Mouse (Mus musculus) WW6 (cell line): Measurements from ENCODE around the gene Prss46.

Experiments used
- DNase-seq: peaks from one replicate; pipeline ENCODE4 v3.0.0-alpha.2; 2013; ENCODE audit warnings: low read depth, low spot score

The Prss46 gene

DNA sequence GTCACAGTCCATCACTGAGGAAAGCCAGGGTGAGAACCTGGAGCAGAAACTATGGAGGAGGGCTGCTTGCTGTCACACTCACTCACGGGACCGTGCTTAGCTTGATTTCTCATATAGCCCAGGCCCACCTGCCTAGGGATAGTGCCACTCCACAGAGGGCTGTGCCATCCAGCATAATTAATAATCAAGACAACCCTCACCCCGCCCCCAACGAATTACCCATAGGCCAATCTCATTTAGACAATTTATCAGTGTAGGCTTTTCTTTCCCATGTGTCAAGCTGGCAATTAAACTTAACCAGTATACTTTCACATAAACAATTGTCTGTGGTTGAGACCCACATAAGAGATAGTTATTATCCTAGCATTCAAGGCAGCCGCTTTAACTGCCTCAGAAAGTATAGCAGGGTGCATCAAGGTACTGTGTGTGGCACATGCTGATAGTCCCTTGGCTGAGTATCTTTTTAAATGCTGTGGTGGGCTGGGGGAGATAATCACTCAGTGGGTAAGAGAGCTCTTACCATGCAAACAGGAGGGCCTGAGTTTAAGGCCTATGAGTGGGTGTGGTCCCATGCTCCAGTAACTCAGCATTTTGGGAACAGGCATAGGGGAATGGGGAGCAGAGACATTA lies 14.8 kb downstream of the Prss46 start:
- DNase-seq = no peak

DNA sequence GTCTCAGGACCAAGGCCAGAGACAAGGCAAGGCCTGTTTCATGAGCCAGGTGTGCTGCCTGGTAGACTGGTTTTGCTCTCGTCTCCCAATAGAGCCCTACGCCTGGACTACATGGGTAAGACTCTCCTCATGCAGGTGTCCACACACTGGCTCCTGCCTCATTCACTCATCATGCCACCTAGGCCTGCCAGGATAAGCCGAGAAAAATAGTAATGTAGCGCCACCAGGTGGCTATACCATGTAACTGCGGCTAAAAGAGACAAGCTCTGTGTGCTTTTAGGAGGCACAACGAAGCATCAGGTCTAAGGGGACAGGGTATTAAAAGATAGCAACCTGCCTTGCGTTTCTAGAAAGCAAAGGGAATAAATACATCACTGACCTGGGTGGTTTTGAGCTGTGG lies 26.7 kb downstream of the Prss46 start:
- DNase-seq = no peak

DNA sequence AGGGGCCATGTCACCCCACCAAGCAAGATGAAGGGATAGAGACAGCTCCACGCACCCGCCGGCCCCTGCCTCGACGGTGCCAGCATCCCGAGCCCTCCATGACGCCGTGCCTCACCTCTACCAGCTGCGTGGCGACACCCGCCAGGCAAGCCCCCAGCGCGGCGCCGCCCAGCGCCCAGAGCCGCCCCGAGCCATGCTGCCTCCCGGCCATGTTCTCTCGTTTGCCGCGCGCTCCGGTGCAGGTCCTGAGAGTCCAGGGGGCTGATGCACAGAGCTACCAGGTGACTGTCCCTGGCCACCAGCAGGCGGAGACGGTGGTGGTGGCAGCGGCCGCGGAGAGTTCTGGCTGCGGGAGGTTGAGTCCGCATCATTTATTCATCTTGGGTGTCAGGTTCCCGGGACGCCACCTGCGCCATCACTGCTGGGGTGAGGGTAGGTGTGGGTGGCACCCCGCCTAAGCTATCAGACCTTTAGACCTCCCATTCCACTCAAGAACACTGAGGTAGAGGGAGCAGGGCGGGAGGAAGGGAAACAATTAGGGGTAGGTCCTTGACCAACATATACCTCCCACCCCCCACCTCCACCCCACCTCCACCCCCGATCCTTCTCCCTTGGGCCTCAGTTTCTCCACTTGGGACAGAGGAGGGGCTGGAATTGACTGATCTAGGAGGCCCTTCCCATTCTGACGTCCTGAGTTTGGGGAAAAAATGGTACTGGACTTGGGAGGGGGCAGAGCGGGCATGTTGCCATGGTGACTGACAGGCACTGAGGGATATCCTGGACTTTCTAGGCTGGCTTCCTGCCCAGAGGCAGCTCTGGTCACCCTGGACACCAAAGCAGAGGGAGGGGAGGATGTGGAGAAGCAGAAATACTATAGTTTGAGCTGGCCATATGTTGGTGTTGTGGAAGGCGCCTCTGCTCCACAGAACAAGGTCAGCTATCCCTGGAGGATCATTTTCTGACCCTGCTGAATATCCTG lies 29.7 kb downstream of the Prss46 start:
- no peak for DNase-seq

DNA sequence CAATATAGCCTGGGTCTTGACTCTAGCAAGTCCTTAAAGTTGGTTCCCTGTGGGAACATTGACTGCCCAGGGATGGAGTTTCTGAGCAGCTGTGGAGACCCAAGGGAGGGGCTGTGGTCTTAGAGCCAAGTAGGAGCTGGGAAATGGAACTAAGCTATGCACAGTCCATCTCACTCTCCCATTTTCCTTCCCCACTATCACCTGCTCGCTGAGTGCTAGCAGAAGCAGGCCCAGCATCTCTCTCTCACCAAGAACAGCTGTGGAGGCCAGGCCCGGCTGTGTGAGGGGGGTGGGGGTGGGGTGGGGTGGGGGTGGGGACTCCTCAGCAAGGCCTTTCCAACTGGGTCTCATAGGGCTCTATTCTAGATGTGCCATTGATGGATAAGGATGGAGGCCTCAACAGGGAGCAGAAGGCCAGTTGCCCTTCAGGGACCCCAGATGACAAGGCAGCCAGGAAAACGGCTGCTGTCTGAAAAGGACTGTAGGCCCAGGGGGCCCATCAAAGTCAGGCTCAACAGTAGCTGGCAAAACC lies 30.4 kb downstream of the Prss46 start:
- no peak for DNase-seq

DNA sequence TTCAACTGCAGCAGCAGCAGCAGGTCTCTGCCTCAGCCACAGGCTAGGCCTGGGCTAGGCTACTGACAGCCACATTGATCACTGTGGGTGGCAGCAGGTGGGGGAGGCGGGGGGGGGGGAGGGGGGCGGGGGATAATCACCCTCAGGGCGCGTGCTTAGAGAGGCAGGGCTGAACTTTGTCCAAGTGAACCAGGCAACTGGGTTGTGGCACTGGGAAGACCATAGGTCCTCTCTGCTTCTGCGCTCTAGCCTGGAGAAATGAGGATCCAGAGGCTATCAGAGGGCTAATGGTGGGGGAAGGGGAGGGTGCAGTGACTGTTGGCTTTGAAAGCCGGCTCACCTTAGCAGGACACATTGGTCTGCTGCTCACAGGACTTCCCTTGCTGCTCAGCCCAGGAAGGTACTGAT lies 31.0 kb downstream of the Prss46 start:
- no peak for DNase-seq

DNA sequence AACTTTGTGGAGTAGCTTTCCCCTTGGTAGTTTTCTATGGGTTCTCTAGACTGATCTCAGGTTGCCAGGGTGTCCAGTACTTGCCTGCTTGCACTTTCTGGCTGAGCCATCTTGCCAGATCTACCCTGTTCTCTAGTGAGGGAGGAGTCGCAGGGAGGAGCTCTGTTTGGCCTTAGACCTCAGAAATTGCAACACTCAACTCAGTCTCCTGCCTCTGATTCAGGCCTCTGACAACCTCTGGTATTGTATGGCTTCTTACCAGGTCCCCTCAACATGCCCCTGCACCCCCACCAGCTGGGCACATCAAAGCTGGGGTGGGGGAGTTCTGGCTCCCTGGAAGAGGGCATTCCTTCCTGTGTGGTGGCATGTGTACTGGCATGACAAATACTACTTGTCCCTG lies 33.0 kb downstream of the Prss46 start:
- no peak for DNase-seq

DNA sequence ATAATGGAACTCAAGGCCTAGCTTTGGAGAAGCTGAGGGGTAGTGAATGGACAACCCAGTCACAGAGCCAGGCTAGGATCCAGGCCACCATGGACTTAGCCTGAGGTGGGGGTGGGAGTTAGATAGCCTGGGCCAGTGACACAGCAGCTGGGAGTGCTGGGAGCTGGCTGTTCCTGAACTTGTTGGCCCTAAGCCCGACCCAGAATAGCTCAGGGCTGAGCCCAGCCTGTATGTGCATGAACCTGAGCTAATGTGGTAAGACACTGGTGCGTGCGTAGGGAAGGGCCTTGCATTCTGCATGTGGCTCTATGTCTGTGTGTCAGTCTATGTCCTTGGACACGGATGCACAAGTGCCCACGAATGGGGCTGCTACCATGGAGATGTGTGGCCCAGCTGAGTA lies 33.6 kb downstream of the Prss46 start:
- no peak for DNase-seq

DNA sequence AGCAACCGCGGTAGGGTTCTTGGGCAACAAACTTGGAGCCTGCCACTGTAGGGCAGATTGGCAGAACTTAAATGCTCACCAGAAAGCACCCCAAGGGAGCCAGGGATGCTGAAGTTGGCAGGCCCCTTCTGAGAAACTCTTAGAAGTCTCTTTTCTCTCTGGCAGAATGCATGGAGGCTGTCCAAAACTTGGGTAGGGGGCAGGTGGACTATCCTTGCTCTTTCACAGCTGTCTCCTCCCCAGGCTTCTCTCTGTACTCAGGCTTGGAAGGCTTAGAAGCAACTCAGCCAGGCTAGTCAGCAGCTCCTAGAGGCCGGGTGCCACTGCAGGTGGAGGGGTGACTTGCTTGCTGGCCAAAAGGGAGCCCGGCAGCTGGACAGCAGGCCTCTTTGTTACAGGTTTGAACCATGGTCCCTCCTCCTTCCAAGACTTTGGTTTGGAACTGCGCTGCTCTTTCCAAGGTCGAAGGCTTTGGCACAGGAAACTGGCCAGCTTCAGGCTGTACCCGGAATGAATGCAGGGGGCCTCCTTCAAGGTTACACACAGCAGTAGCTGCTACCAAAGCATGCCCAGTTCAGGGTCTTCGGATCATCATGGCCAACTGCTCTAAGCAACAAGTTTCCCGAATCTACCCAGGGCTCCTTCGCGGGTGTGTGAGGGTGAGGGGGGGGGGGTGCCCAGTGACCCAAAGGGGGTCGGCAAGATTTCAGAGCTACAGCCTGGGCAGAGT lies 35.0 kb downstream of the Prss46 start, which contains the start of gene Als2cl:
Gene Als2cl, plus strand, starts transcription at position 680 of the 730 bp plus-strand sequence.
- no peak for DNase-seq

DNA sequence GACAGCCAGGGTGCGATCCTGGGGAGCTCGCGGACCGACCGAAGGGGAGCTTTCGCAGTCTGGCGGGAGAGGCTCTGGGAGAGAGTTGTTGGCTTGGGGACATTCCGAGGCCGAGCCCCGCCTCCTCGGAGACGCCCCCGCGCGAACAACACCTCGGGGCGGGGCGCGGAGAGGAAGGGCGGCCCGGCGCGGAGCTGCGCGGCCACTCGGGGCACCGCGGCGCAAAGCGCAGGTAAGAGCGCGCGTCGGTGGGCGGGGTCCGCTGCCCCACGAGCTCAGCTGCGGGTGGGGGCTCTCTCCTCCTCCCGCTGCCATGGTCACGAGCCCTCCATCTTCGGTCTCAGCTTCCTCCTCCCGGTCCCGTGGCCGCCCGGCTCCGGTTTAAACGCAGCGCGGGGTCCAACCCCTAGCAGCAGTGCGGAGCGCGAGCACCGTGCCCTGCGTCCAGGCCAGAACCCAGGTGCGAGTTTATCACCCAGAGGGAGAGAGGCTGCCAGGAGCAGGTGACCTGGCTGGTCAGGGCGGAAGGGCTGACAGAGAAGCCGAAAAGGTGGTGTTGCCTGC lies 35.8 kb downstream of the Prss46 start, which contains the start of gene Tmie:
Gene Tmie, minus strand, starts transcription at position 116 of the 564 bp plus-strand sequence.
- DNase-seq = no peak

DNA sequence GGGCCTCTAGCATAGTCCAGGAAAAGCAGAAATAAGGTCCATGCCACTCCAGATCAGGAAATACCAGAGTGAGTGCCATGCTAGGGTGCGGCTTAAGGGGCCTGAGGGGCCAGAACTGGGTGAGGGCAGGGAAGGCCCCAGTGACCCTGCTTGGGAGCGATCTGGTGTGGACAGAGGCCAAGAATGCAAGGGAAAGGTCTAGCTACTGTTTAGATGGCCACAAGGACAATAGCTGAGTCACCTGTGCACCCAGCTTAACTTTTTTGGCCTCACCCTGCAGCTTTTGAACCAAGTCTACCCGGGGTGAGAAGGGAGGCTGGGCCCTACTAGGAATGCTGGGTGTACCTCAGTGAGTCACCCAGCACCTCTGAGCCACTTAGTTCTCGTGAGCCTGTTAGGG lies 36.5 kb downstream of the Prss46 start:
- DNase-seq = no peak

DNA sequence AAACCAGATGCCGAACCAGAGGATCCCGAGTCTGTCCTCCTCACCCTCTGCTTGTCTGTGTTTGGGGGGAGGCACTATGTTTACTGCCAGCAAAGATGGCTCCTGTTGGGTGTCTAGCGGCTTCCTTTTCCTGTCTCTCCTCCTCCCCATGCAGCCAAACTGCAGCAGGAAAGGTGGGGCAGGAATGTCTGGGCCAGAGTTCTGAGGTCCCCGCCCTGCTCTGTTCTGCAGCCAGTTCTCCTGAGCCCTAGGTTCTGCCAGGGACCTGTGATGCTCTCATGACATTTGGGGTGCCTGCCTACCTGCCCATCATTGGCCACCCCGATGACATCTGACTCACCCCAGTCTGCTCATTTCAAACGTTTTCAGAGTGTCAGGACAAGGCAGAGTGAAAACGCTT lies 37.6 kb downstream of the Prss46 start:
- no peak for DNase-seq

DNA sequence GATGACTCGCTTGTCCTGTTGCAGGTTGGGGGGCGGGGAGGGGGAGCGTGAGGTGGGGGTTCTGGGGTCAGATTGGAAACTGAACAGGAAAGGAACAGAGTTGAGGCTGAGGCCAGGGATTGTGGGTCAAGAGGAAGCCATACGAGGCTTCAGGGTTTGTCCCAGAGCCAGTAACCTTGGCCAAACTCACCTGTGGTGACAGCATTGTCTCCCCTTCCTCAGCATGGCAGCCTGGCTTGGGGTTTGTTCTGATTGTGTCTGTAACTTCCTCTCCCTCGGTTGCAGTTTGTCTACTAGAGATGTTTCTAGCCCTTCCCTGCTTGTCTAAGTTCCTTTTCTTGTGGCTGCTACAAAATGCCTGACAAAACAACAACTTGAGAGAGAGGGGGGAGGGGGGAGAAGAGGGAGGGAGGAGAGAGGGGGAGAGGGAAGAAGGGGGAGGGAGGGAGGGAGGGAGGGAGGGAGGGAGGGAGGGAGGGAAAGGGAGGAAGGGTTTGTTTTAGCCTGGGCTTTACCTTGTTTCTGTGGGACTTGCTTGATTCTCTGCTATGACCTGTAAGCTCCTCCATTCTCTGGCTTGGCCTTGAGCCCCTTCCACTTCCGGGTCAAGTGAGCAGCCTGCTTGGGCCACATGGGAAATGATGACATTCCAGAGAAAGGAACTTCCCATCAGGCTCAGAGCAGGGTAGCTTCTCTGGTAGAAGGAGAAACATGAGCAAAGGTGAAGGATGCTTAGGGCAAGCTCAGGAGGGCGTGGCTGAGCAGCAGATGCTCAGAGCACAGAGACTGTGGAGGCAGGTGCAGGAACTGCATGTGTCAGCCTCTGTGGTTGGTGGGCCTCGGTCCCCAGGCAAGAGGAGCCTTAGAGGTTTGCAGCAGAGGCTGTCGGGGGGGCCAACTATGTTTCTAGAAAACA lies 43.3 kb downstream of the Prss46 start:
- no peak for DNase-seq

DNA sequence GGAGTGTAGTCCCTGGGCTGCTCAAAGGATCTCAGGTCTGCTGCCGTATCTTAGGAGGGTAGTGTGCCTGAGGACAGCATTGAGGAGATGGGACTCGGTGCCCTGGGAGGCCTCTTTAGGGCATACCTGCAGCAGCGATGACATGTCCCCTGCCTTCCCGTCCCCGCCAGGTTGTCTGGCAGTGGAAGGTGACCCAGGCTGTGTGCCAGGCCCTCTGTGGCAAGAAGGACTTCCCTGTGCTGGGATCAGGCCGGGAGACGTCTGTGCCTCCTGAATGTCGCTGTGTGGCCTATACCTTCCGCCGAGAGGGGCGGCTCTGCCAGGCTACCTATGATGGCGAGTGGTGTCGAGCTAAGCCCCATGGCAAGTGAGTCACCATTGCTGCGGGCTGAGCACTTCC lies 44.6 kb downstream of the Prss46 start:
- DNase-seq = no peak

DNA sequence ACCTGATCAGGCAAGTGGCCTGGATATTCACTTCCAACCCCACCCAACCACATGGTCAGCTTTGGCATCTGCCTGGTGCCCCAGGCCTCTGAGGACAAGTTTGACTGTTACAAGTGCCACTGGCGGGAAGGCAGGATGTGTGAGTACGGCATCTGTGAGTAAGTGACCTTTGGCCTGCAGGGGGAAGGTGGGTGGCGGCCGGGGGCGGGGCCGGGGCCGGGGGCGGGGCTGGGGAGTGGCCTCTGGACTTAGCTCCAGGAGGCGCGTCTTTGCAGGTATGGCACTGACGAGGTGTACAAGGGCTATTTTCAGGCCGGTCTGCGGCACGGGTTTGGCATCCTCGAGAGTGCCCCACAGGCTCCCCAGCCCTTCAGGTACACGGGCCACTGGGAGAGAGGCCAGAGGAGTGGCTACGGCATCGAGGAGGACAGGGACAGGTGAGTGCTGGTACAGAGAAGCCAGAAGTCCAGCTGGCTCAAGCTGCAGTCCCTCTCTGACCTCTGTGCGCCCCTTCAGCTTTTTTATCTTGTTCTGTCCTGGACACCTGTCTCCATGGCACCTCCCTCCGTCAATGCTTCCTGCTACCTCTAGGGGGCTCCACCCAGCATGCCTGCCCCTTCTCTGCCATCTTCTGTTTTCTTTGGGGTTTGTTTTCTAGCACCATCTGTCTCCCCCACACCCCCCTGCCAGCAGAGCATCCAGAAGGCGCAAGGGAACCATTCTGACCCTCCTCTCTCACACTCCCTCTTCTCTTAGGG lies 45.9 kb downstream of the Prss46 start:
- DNase-seq = no peak

DNA sequence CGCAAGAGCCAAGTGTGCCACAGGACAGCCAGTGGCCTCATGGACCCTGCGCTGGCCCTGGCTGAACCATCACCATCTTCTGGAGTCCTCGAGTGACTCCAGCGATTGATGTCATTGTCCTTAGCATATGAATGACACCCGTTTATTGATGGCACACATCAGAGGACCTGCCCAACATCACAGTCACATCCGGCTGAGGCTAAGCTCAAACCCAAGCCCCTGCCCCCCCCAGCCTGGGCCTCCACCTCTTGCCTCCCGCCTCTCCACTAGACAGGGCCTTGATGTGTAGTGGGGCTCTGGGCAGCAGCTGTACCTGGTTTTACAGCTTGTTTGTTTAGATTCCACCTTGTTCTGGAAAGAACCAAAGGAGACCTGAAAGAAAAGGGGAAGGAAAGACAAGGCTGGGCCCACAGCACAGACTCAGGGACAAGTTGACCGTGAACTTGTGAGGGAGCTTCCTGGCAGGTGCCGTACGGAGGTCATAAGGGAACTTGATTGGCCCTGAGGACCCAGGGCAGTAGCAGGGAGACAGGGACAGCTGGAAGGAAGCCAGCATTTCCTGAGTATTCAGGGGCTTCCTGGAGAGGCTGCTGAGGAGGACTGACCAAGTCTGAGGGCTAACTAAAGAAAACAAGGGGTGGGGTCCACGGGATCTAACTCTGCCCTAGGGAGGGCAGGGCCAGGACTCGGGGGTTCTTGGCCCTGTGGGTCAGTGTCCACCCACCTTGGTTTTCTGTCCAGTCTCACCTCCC lies 46.9 kb downstream of the Prss46 start:
- no peak for DNase-seq

DNA sequence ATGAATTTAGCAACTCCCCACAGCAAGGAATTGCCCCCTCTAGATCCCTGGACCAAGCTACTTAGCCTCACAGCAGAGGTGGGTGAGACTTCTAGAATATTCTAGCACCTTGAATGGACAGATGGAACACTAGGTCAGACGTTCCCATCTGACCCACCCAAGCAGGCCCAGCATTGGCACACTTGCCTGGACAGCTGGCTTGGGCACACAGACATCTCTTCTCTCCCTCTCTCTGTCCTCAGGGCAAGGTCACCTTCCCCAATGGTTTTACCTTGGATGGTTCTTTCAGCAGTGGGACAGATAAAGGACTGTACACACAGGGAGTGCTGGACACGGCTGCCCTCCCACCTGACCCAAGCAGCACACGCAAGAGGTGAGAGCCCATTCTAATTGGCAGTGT lies 48.2 kb downstream of the Prss46 start:
- no peak for DNase-seq

DNA sequence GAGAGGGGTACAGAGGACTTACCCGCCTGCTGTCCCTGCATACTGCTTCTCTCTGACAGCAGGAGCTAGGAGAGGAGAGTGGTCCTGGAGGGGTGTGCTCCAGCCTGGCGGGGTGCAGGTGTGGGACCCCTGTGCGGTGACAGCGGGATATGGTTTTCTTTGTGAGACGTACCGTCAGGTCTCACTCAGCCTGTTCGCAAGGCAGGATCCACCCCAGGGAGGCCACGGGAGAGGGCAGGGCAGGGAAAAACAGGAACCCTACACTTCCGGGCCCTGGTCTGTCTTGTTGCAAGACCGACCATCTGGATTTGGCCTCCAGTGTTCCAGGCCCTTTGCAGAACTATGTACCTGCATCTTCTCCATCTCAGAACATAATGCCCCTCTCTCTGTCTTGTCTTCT lies 49.1 kb downstream of the Prss46 start:
- DNase-seq = no peak

DNA sequence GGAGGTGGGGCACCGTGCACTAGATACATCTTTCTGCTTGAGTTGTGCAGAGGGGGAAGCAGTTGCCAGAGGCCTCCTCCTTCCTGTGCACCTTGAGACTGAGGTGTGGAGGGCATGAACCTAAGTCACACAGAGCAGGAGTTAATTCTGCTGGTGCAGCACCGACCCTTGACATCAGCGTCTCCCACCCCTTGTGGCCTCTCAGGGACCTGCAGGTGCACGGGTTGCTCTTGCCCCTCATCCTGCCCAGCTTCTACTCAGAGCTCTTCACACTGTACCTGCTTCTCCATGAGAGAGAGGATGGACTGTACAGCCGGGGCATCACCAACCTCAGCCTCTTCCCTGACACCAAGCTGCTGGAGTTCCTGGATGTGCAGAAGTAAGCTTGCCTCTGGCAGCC lies 51.2 kb downstream of the Prss46 start:
- no peak for DNase-seq

DNA sequence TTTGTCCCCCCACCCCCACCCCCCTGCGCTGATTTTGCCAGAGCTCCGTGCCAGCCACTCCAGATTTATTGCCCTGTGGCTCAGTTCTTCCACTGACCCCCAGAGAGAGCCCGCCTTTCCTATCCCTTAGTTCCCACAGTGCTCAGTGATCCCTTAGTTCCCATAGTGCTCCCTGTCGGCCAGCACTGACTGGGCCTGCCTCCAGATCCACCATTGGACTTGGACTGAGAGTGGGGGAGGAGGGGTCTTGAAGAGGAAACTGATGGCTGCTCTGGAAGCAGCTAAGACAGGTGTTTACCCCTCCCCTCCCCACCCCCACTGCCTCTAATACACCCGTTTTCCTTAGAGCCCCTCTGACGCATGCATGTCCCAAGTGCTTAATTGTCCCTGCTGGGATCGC lies 51.7 kb downstream of the Prss46 start:
- DNase-seq = no peak
